Mouse (Mus musculus): Measurements from ENCODE around the gene S100pbp.

Gene S100pbp

GRCm38 (mm10) chr4:129108624-129109023 lies 80.9 kb downstream of the S100pbp start:
- intact Hi-C loops (cut with DNase I), result no loop called here

GRCm38 (mm10) chr4:129107348-129107899 lies 82.1 kb downstream of the S100pbp start:
- intact Hi-C loops (cut with DNase I), result no loop called here

GRCm38 (mm10) chr4:129106073-129106472 lies 83.5 kb downstream of the S100pbp start:
- intact Hi-C loops (cut with DNase I), result no loop called here

GRCm38 (mm10) chr4:129105356-129105755 lies 84.2 kb downstream of the S100pbp start, which contains the start of gene Tmem54:
Gene Tmem54, plus strand, starts transcription at chr4:129105548.
- intact Hi-C loops (cut with DNase I), result no loop called here

GRCm38 (mm10) chr4:129102133-129102829 lies 87.2 kb downstream of the S100pbp start:
- intact Hi-C loops (cut with DNase I), result no loop called here

All from adrenal gland (tissue).